Mouse (Mus musculus) intestine, embryonic 15.5 days (tissue): Measurements from ENCODE around the gene Nol11. TPM values are rescaled to one million over a fixed set of nuclear protein-coding genes. Genes with fewer than 3 reads are reported as not detected.
A peak's percentile ranks its signal among the peaks of the same experiment; 100 is the strongest.

ENCODE experiments used
- ATAC-seq: fragments of 200-750 bp; cut with Nextera tagmentation; 2 replicates; pipeline ENCODE4 v1.8.0; 2017; ENCODE audit warnings: moderate TSS enrichment, moderate library complexity
- H3K27ac ChIP-seq: fragments of 300-500 bp; sonication (generic); 2 replicates; pipeline ENCODE4 v1.5.1; 2015; ENCODE audit warnings: mild to moderate bottlenecking, inconsistent platforms
- H3K27me3 ChIP-seq: fragments of 300-500 bp; sonication (generic); replicated peaks from 2 replicates; pipeline ENCODE4 v1.6.1; 2015; ENCODE audit warnings: inconsistent platforms
- H3K36me3 ChIP-seq: fragments of 300-500 bp; sonication (generic); 2 replicates; pipeline ENCODE4 v1.6.1; 2015; ENCODE audit warnings: inconsistent platforms
- H3K4me1 ChIP-seq: fragments of 300-500 bp; sonication (generic); replicated peaks from 2 replicates; pipeline ENCODE4 v1.6.1; 2015; ENCODE audit warnings: inconsistent platforms
- H3K4me2 ChIP-seq: fragments of 300-500 bp; sonication (generic); replicated peaks from 2 replicates; pipeline ENCODE4 v1.6.1; 2015; ENCODE audit warnings: mild to moderate bottlenecking, inconsistent platforms
- H3K4me3 ChIP-seq: fragments of 300-500 bp; sonication (generic); replicated peaks from 2 replicates; pipeline ENCODE4 v1.5.1; 2015; ENCODE audit warnings: inconsistent platforms
- H3K9ac ChIP-seq: fragments of 300-500 bp; sonication (generic); 2 replicates; pipeline ENCODE4 v1.6.1; 2015; ENCODE audit warnings: inconsistent platforms
- H3K9me3 ChIP-seq: fragments of 300-500 bp; sonication (generic); 2 replicates; pipeline ENCODE4 v1.6.1; 2016; ENCODE audit warnings: inconsistent platforms
- WGBS: fragments of 180-500 bp; shearing (Covaris S2); methylation state at CpG from one replicate; pipeline ENCODE4 v1.1.7; 2015; 5-methylcytosine and 5-hydroxymethylcytosine counted together
- polyA plus RNA-seq: library from polyadenylated mRNA; unstranded; fragments of >200 nt; fragmentation: Nextera tagmentation; extraction: Ambion mirVana; gene quantifications from 2 replicates; pipeline ENCODE4 v1.2.1, GENCODE M21; 2015

Nol11 gene
- polyA plus RNA-seq, 1 experiment from 2014 or later = 47.5 TPM

- no peaks in the 10 kb centered on the region for H3K4me1 ChIP-seq
- no peak overlapping the region for H3K9ac ChIP-seq
- ATAC-seq = no peak
- H3K36me3 ChIP-seq = no peaks in the 10 kb centered on the region
- no peak overlapping the region for H3K4me2 ChIP-seq
- no peaks in the 10 kb centered on the region for H3K27me3 ChIP-seq
- no peak overlapping the region for H3K4me3 ChIP-seq
- H3K27ac ChIP-seq = no peak overlapping the region
- no peaks in the 10 kb centered on the region for H3K9me3 ChIP-seq
- WGBS = 76% methylated on average over 5 of the region's 5 CpGs
Observed at GRCm38 (mm10) chr11:107213745-107214144, 24.6 kb upstream of the Nol11 start.

GRCm38 (mm10) chr11:107209818-107210217, 20.6 kb upstream of the Nol11 start:
- Histone ChIP-seq H3K27me3 (no peaks in the 10 kb centered on the region), H3K4me3 (no peak overlapping the region), H3K27ac (no peak overlapping the region), H3K4me1 (no peaks in the 10 kb centered on the region), H3K4me2 (no peak overlapping the region), H3K9ac (no peak overlapping the region), H3K36me3 (no peaks in the 10 kb centered on the region), H3K9me3 (no peaks in the 10 kb centered on the region)
- no peak for ATAC-seq
- 86% methylated on average over 13 of the region's 13 CpGs for WGBS

- no peak overlapping the region for H3K4me2 ChIP-seq
- H3K27ac ChIP-seq = no peak overlapping the region
- no peaks in the 10 kb centered on the region for H3K27me3 ChIP-seq
- no peaks in the 10 kb centered on the region for H3K9me3 ChIP-seq
- no peaks in the 10 kb centered on the region for H3K4me1 ChIP-seq
- H3K9ac ChIP-seq = no peak overlapping the region
- ATAC-seq = no peak
- H3K36me3 ChIP-seq = no peaks in the 10 kb centered on the region
- WGBS = 81% methylated on average over 11 of the region's 11 CpGs
- H3K4me3 ChIP-seq = no peak overlapping the region
Observed at GRCm38 (mm10) chr11:107201773-107202172, 12.6 kb upstream of the Nol11 start.

- H3K9me3 ChIP-seq = no peaks in the 10 kb centered on the region
- H3K4me3 ChIP-seq = no peak overlapping the region
- no peak overlapping the region for H3K4me2 ChIP-seq
- ATAC-seq = no peak
- no peaks in the 10 kb centered on the region for H3K36me3 ChIP-seq
- H3K27me3 ChIP-seq = no peaks in the 10 kb centered on the region
- H3K4me1 ChIP-seq = no peaks in the 10 kb centered on the region
- H3K27ac ChIP-seq = no peak overlapping the region
- no peak overlapping the region for H3K9ac ChIP-seq
- 72% methylated on average over 5 of the region's 5 CpGs for WGBS
Observed at GRCm38 (mm10) chr11:107199281-107199680, 10.1 kb upstream of the Nol11 start.

GRCm38 (mm10) chr11:107195334-107195733, 6.2 kb upstream of the Nol11 start:
- Histone ChIP-seq H3K27ac (no peak overlapping the region), H3K4me2 (no peak overlapping the region), H3K9me3 (no peaks in the 10 kb centered on the region), H3K4me1 (no peaks in the 10 kb centered on the region), H3K4me3 (no peak overlapping the region), H3K9ac (no peak overlapping the region), H3K36me3 (no peaks in the 10 kb centered on the region), H3K27me3 (no peaks in the 10 kb centered on the region)
- 52% methylated on average over 2 of the region's 2 CpGs for WGBS
- ATAC-seq = no peak

GRCm38 (mm10) chr11:107190376-107190775, 1.2 kb upstream of the Nol11 start:
- Histone ChIP-seq H3K4me3 (no peak overlapping the region), H3K9ac (no peak overlapping the region), H3K27ac (no peak overlapping the region), H3K4me2 (no peak overlapping the region), H3K9me3 (no peaks in the 10 kb centered on the region), H3K27me3 (no peaks in the 10 kb centered on the region), H3K36me3 (no peaks in the 10 kb centered on the region), H3K4me1 (peaks cover 4% of the 10 kb centered on the region; the same call in 1 of the 2 replicates)
- WGBS = 68% methylated on average over 2 of the region's 2 CpGs
- ATAC-seq = no peak

- no peak for ATAC-seq
- 89% methylated on average over 8 of the region's 8 CpGs for WGBS
- H3K27ac ChIP-seq = no peak overlapping the region
Observed at GRCm38 (mm10) chr11:107183777-107184176, 5.4 kb downstream of the Nol11 start.

GRCm38 (mm10) chr11:107161215-107161614, 28.0 kb downstream of the Nol11 start:
- no peak for ATAC-seq
- no peaks in the 10 kb centered on the region for H3K9me3 ChIP-seq
- 76% methylated on average over 4 of the region's 4 CpGs for WGBS
- H3K27ac ChIP-seq = no peak overlapping the region
- no peaks in the 10 kb centered on the region for H3K4me1 ChIP-seq
- no peak overlapping the region for H3K4me3 ChIP-seq
- no peaks in the 10 kb centered on the region for H3K27me3 ChIP-seq
- 0 out of 2 replicates have a peak, but pooled peaks cover 3% of the 10 kb centered on the region for H3K36me3 ChIP-seq
- no peak overlapping the region for H3K9ac ChIP-seq
- H3K4me2 ChIP-seq = no peak overlapping the region

More at GRCm38 (mm10) chr11:107183777-107184176, 5.4 kb downstream of the Nol11 start:
- H3K9ac ChIP-seq = no peak overlapping the region
- peaks cover 26% of the 10 kb centered on the region for H3K36me3 ChIP-seq
- no peak overlapping the region for H3K4me3 ChIP-seq
- H3K4me2 ChIP-seq = no peak overlapping the region
- H3K9me3 ChIP-seq = no peaks in the 10 kb centered on the region
- H3K27me3 ChIP-seq = no peaks in the 10 kb centered on the region
- peaks cover 4% of the 10 kb centered on the region; the same call in 1 of the 2 replicates for H3K4me1 ChIP-seq

- H3K9me3 ChIP-seq = no peaks in the 10 kb centered on the region
- no peaks in the 10 kb centered on the region for H3K4me1 ChIP-seq
- H3K27me3 ChIP-seq = no peaks in the 10 kb centered on the region
- no peak overlapping the region for H3K4me2 ChIP-seq
- H3K27ac ChIP-seq = no peak overlapping the region
- 48% methylated on average over 1 of the region's 1 CpGs for WGBS
- H3K4me3 ChIP-seq = no peak overlapping the region
- H3K9ac ChIP-seq = no peak overlapping the region
- no peaks in the 10 kb centered on the region for H3K36me3 ChIP-seq
- ATAC-seq = no peak
Observed at GRCm38 (mm10) chr11:107159034-107159433, 30.1 kb downstream of the Nol11 start.

GRCm38 (mm10) chr11:107156977-107157642, 32.1 kb downstream of the Nol11 start:
- Histone ChIP-seq H3K4me3 (no peak overlapping the region), H3K27me3 (no peaks in the 10 kb centered on the region), H3K9me3 (no peaks in the 10 kb centered on the region), H3K36me3 (no peaks in the 10 kb centered on the region), H3K4me1 (no peaks in the 10 kb centered on the region), H3K9ac (no peak overlapping the region), H3K4me2 (no peak overlapping the region), H3K27ac (no peak overlapping the region)
- 32% methylated on average over 4 of the region's 5 CpGs for WGBS
- peak; percentile 41; the same call in 1 of the 2 replicates for ATAC-seq

- Histone ChIP-seq H3K4me3 (no peak overlapping the region), H3K27me3 (no peaks in the 10 kb centered on the region), H3K9ac (no peak overlapping the region), H3K9me3 (no peaks in the 10 kb centered on the region), H3K4me2 (no peak overlapping the region), H3K36me3 (no peaks in the 10 kb centered on the region), H3K27ac (no peak overlapping the region), H3K4me1 (no peaks in the 10 kb centered on the region)
- WGBS = 85% methylated on average over 5 of the region's 5 CpGs
- no peak for ATAC-seq
Observed at GRCm38 (mm10) chr11:107155292-107155691, 33.9 kb downstream of the Nol11 start.

GRCm38 (mm10) chr11:107154431-107154830, 34.8 kb downstream of the Nol11 start:
- H3K4me1 ChIP-seq = no peaks in the 10 kb centered on the region
- H3K27ac ChIP-seq = no peak overlapping the region
- ATAC-seq = no peak
- 71% methylated on average over 7 of the region's 7 CpGs for WGBS
- H3K4me2 ChIP-seq = no peak overlapping the region
- no peaks in the 10 kb centered on the region for H3K27me3 ChIP-seq
- no peak overlapping the region for H3K4me3 ChIP-seq
- H3K9ac ChIP-seq = no peak overlapping the region
- H3K36me3 ChIP-seq = no peaks in the 10 kb centered on the region
- no peaks in the 10 kb centered on the region for H3K9me3 ChIP-seq

- H3K4me3 ChIP-seq = no peak overlapping the region
- no peaks in the 10 kb centered on the region for H3K36me3 ChIP-seq
- ATAC-seq = peak; percentile 55; the same call in 1 of the 2 replicates
- no peak overlapping the region for H3K4me2 ChIP-seq
- H3K4me1 ChIP-seq = no peaks in the 10 kb centered on the region
- H3K27ac ChIP-seq = no peak overlapping the region
- 66% methylated on average over 5 of the region's 5 CpGs for WGBS
- no peaks in the 10 kb centered on the region for H3K9me3 ChIP-seq
- H3K9ac ChIP-seq = no peak overlapping the region
- no peaks in the 10 kb centered on the region for H3K27me3 ChIP-seq
Observed at GRCm38 (mm10) chr11:107153645-107154044, 35.5 kb downstream of the Nol11 start.
